ENCODE assay signal across 9 mouse cellular contexts in the genomic region with DNA sequence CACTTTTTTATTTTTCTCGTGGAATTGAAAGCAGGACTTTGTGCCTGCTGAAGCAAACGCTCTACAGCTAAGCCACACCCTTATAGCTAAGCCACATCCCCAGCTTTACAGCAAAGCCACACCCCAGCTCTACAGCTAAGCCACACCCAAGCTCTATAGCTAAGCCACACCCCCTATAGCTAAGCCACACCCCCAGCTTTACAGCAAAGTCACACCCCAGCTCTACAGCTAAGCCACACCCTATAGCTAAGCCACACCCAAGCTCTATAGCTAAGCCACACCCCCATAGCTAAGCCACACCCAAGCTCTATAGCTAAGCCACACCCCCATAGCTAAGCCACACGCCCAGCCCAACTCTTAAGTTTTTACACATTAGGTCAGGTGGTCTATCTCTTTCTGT. TPM values are rescaled to one million over a fixed set of nuclear protein-coding genes. Genes with fewer than 3 reads are reported as not detected.
DNase-seq lines count a peak whose midpoint lies in the region; ATAC-seq and TF ChIP-seq lines count a peak whose summit lies in the region.
"Had no signal": no experiment of that assay in that cellular context is flagged by ENCODE, and none has a peak within 500 bp of the region (broad histone marks: within the 10 kb centered on the region; RNA-seq: fewer than 3 reads in every experiment).

No protein-coding gene starts in this region.

- H3K4me1 ChIP-seq in lung, postnatal 0 days (ENCODE audit: insufficient read depth, low read depth, low read length): no peaks in the 10 kb centered on the region
- no peaks in the 10 kb centered on the region for H3K4me1 ChIP-seq in intestine, postnatal 0 days (replicated peaks; ENCODE audit: control insufficient read depth, insufficient read depth, low read length)
- H3K4me1 ChIP-seq in stomach, embryonic 14.5 days (ENCODE audit: control insufficient read depth, insufficient read depth, low read length): no peaks in the 10 kb centered on the region
- H3K4me1 ChIP-seq in forebrain, embryonic 16.5 days (replicated peaks; ENCODE audit: control insufficient read depth, insufficient read depth, low read length): 0 out of 2 replicates have a peak, but pooled peaks cover 2% of the 10 kb centered on the region

- H3K4me2 ChIP-seq in lung, postnatal 0 days (replicated peaks; ENCODE audit: low read depth, low read length): no peak overlapping the region
- H3K4me2 ChIP-seq in intestine, postnatal 0 days (replicated peaks; ENCODE audit: low read depth): no peak overlapping the region; the same call in 1 of the 2 replicates
- no peak overlapping the region for H3K4me2 ChIP-seq in stomach, embryonic 14.5 days (replicated peaks; ENCODE audit: low read depth, low read length)
- H3K4me2 ChIP-seq in forebrain, embryonic 16.5 days (ENCODE audit: low read length): no peak overlapping the region

- TF ChIP-seq CTCF in lung, postnatal 0 days (IDR thresholded peaks at IDR 0.05): no peak
- no peak for TF ChIP-seq CTCF in intestine, postnatal 0 days (IDR thresholded peaks at IDR 0.05; ENCODE audit: low read depth)

- no peak for TF ChIP-seq EP300 in lung, postnatal 0 days (IDR thresholded peaks at IDR 0.05)

- no peak overlapping the region for H3K4me3 ChIP-seq in lung, postnatal 0 days (ENCODE audit: low read depth, low read length)
- no peak overlapping the region for H3K4me3 ChIP-seq in intestine, postnatal 0 days (ENCODE audit: low read depth, low read length)
- no peak overlapping the region for H3K4me3 ChIP-seq in stomach, embryonic 14.5 days (ENCODE audit: low read depth, low read length)
- no peak overlapping the region for H3K4me3 ChIP-seq in forebrain, embryonic 16.5 days (replicated peaks; ENCODE audit: low read length)

- 62% methylated on average over 3 of the region's 3 CpGs for WGBS in lung, postnatal 0 days
- 39% methylated on average over 3 of the region's 3 CpGs for WGBS in intestine, postnatal 0 days
- WGBS in stomach, embryonic 14.5 days: 74% methylated on average over 3 of the region's 3 CpGs
- WGBS in forebrain, embryonic 16.5 days: 79% methylated on average over 3 of the region's 3 CpGs

- ATAC-seq in lung, postnatal 0 days: peak; percentile 52
- ATAC-seq in intestine, postnatal 0 days: peak; percentile 77
- peak; percentile 67; the same call in 1 of the 2 replicates for ATAC-seq in stomach, embryonic 14.5 days (ENCODE audit: insufficient number of reproducible peaks, insufficient read depth, low FRiP score, low read depth)
- ATAC-seq in forebrain, embryonic 16.5 days: no peak

- no peak overlapping the region for H3K9ac ChIP-seq in lung, postnatal 0 days (replicated peaks; ENCODE audit: low read depth)
- H3K9ac ChIP-seq in intestine, postnatal 0 days (ENCODE audit: low read depth, low read length): no peak overlapping the region
- no peak overlapping the region for H3K9ac ChIP-seq in stomach, embryonic 14.5 days (replicated peaks; ENCODE audit: low read depth, low read length)
- H3K9ac ChIP-seq in forebrain, embryonic 16.5 days (replicated peaks; ENCODE audit: low read depth, low read length): no peak overlapping the region

- H3K27me3 ChIP-seq in lung, postnatal 0 days (replicated peaks; ENCODE audit: insufficient read depth, low read length): no peaks in the 10 kb centered on the region
- H3K27me3 ChIP-seq in intestine, postnatal 0 days (replicated peaks; ENCODE audit: control insufficient read depth, insufficient read depth, low read length): no peaks in the 10 kb centered on the region
- H3K27me3 ChIP-seq in stomach, embryonic 14.5 days (ENCODE audit: control insufficient read depth, insufficient read depth, low read length): no peaks in the 10 kb centered on the region
- no peaks in the 10 kb centered on the region for H3K27me3 ChIP-seq in forebrain, embryonic 16.5 days (replicated peaks; ENCODE audit: control insufficient read depth, insufficient read depth, low read length)

- no peaks in the 10 kb centered on the region for H3K36me3 ChIP-seq in lung, postnatal 0 days (ENCODE audit: insufficient read depth, low read length)
- H3K36me3 ChIP-seq in intestine, postnatal 0 days (ENCODE audit: control insufficient read depth, insufficient read depth): no peaks in the 10 kb centered on the region
- H3K36me3 ChIP-seq in stomach, embryonic 14.5 days (ENCODE audit: control insufficient read depth, insufficient read depth, low read length): no peaks in the 10 kb centered on the region
- no peaks in the 10 kb centered on the region for H3K36me3 ChIP-seq in forebrain, embryonic 16.5 days (ENCODE audit: control insufficient read depth, insufficient read depth)

- peak; percentile 51 for DNase-seq in lung, postnatal 0 days (ENCODE audit: low spot score)
- no peak for DNase-seq in lung, postnatal 14 days
- peak; percentile 26 for DNase-seq in T-cell, adult 2 months (ENCODE audit: low spot score)
- no peak for DNase-seq in cerebellum, postnatal 36 days
- DNase-seq in adrenal gland, postnatal 14 days: no peak
- DNase-seq: cerebellum, postnatal 25 days had no signal

- no peak overlapping the region for H3K27ac ChIP-seq in lung, postnatal 0 days (ENCODE audit: low read length)
- no peak overlapping the region for H3K27ac ChIP-seq in intestine, postnatal 0 days (ENCODE audit: low read depth, low read length)
- H3K27ac ChIP-seq in stomach, embryonic 14.5 days (ENCODE audit: low read length): no peak overlapping the region
- H3K27ac ChIP-seq in forebrain, embryonic 16.5 days (ENCODE audit: low read length): no peak overlapping the region

- H3K9me3 ChIP-seq in lung, postnatal 0 days (ENCODE audit: low read length): no peaks in the 10 kb centered on the region
- H3K9me3 ChIP-seq in intestine, postnatal 0 days (ENCODE audit: control insufficient read depth): no peaks in the 10 kb centered on the region
- H3K9me3 ChIP-seq in stomach, embryonic 14.5 days (ENCODE audit: control insufficient read depth, low read depth, low read length): no peaks in the 10 kb centered on the region
- no peaks in the 10 kb centered on the region for H3K9me3 ChIP-seq in forebrain, embryonic 16.5 days (ENCODE audit: control insufficient read depth, low read length)

RNA-seq across cellular contexts. Expression of gene Gfod1, which starts 42.7 kb away (rescaled TPM):
- polyA plus RNA-seq in lung, postnatal 0 days (2015; fragmentation: Nextera tagmentation; extraction: Ambion mirVana): 1.6 and 2.0 TPM in 2 replicates
- polyA plus RNA-seq in intestine, postnatal 0 days (2015; fragmentation: Nextera tagmentation; extraction: Ambion mirVana): 0.43 and 0.50 TPM in 2 replicates
- polyA plus RNA-seq in stomach, embryonic 14.5 days (2014; fragmentation: Nextera tagmentation; extraction: Ambion mirVana): 0.49 and 1.0 TPM in 2 replicates
- 2.1 and 2.3 TPM in 2 replicates for polyA plus RNA-seq in forebrain, embryonic 16.5 days (2015; fragmentation: Nextera tagmentation; extraction: Ambion mirVana)
- total RNA-seq in adrenal gland, postnatal 14 days (2021): 10.5 and 11.0 TPM in 2 replicates

Comparison
In these comparisons a context has a peak if more than half of its experiments do, and no peak if none do; other contexts are left out.
1. DNase-seq: peak in lung, postnatal 0 days (single experiment) and T-cell, adult 2 months (single experiment); none in lung, postnatal 14 days (single experiment), cerebellum, postnatal 36 days (0 of 2) and adrenal gland, postnatal 14 days (single experiment).